Mouse (Mus musculus): ENCODE results near the gene Ifitm3. TPM values are rescaled to one million over a fixed set of nuclear protein-coding genes. Genes with fewer than 3 reads are reported as not detected.
"Not testable (repeated sequence)": the region's sequence is repeated elsewhere in the genome, so short reads cannot be mapped to it uniquely, and the experiment has no call there.

Gene Ifitm3
- total RNA-seq, 2 experiments from 2014 or later = 94.2 to 155 TPM

DNA sequence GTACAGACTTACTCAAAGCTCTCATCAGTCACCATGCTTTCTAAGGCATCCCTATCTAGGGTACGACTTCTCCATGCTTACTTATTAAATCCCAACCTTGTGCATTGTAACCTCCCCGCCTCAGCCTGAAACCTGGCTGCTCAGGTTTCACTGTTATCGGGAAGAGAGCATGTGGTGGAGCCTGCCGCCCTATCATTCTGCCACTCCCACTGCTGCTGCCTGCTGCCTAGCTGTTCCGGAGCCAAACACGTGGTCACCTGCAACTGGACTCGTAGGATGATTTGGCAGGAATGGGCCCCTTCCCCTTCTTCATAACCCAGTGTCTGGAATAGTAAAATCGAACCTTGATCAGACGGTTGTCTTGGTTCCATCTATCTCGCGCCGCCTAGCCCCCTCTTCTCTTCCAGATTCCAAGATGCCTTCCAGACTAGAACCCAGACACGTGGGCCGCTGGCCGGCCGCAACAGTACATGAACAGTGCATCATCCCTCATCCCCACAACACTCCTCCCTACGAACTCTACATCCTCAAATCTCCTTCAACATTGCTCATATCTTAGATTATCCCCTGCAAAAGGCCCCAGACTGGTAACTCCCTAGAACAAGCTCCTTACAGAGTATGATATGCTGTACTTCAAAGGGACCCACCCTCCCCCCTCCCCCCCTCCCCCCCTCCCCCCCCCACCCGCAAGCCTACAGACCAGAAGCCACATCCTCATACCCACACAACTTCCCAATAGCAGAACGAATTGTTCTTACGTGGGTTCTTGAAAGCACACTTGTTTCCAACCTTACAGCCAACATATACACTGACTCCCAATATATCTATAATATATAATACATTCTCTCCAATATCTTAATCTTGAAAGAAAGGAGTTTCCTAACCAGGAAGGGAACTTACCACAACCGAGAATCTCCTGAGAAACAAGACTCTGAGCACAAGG is 27.8 kb upstream of the Ifitm3 start:
- no peak for DNase-seq (ENCODE audit: low spot score in 2 of 2)

GRCm38 (mm10) chr7:141036624-141037023 is 26.1 kb upstream of the Ifitm3 start:
- not testable (repeated sequence) for DNase-seq (ENCODE audit: low spot score in 2 of 2)

DNA sequence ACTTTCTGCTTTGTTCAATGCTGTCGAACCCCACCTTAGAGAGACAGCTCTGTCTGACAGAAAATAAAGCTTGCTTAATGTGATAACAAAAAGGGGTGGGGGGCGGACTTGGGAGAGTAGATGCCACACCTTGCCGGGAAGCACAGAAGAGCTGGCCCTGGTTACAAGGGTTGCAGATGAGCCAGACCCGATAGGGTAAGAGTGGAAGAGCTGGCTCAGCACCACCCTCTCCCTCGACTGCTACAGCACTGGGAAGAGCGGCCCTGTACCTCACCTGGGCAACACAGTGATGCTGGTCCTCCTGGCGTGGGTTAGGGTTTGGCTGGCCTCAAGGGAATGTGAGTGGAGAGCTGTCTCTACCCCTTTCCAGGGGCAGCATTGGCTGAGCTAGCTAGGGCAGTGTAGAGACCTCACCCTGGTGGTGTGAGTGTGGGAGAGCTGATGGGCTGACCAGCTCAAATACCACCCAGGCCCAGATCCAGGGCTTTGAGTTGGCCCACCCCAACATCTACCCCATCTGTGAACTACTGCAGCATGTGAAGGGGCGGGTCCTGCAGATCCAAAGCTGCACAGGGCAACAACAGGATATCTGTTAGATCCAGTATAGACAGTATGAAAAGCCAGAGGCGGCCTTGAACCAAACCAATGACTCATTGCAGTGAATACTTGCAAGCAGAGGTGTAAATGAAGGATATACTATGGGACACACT is 22.0 kb upstream of the Ifitm3 start:
- no peak for DNase-seq (ENCODE audit: low spot score in 2 of 2)

DNA sequence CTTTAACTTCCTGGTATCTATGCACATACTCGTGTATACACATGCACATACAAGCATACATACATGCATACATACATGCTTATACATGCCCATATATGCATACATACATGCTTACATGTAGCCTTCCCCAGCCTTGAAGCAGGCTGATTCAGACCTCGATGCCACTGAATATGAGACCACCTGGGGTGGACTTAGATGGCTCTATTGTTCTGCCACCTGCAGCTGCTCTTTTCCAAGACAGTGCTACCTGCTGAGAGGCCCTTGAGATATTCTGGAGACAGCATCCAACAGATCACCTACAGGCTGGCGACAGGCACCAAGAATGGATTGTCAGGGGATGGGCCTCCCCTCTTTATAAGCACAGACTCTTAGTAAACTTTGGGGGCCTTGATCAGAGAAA is 19.8 kb upstream of the Ifitm3 start:
- DNase-seq (ENCODE audit: low spot score in 2 of 2) = no peak

DNA sequence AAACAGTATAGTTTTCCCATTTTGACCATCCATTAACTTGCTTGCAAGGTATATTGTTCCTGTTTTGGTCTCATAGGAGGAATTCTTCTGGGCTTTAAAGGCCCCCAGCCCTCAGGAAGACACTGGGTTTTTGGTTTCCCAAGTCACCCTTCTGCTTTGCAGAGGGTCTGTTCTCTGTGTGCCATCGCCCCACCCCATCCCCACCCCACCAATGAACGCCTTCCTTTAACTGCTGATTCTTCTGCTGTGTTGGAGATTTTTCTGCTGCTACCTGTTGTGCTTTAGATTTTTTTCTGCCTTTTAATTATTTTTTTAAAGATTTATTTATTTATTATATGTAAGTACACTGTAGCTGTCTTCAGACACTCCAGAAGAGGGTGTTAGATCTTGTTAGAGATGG is 18.3 kb upstream of the Ifitm3 start, which contains the start of gene Gm17387:
TSS of gene Gm17387 (plus strand) at position 301 of the 400 bp plus-strand sequence.
- no peak for DNase-seq (ENCODE audit: low spot score in 2 of 2)

- DNase-seq (ENCODE audit: low spot score in 2 of 2) = no peak
Measured at GRCm38 (mm10) chr7:141026740-141027098, 16.1 kb upstream of the Ifitm3 start.

GRCm38 (mm10) chr7:141026097-141026739 is 15.6 kb upstream of the Ifitm3 start:
- no peak for DNase-seq (ENCODE audit: low spot score in 2 of 2)

GRCm38 (mm10) chr7:141024865-141025838 is 14.6 kb upstream of the Ifitm3 start:
- no peak for DNase-seq (ENCODE audit: low spot score in 2 of 2)

GRCm38 (mm10) chr7:141021489-141022449 is 11.2 kb upstream of the Ifitm3 start:
- DNase-seq (ENCODE audit: low spot score in 2 of 2) = no peak

- DNase-seq (ENCODE audit: low spot score in 2 of 2) = no peak
Measured at GRCm38 (mm10) chr7:141019028-141019427, 8.5 kb upstream of the Ifitm3 start.

- DNase-seq (ENCODE audit: low spot score in 2 of 2) = not testable (repeated sequence)
Measured at GRCm38 (mm10) chr7:141017824-141018223, 7.3 kb upstream of the Ifitm3 start, which contains the start of gene Ifitm6. Gene Ifitm6, minus strand, starts transcription at chr7:141017924.

DNA sequence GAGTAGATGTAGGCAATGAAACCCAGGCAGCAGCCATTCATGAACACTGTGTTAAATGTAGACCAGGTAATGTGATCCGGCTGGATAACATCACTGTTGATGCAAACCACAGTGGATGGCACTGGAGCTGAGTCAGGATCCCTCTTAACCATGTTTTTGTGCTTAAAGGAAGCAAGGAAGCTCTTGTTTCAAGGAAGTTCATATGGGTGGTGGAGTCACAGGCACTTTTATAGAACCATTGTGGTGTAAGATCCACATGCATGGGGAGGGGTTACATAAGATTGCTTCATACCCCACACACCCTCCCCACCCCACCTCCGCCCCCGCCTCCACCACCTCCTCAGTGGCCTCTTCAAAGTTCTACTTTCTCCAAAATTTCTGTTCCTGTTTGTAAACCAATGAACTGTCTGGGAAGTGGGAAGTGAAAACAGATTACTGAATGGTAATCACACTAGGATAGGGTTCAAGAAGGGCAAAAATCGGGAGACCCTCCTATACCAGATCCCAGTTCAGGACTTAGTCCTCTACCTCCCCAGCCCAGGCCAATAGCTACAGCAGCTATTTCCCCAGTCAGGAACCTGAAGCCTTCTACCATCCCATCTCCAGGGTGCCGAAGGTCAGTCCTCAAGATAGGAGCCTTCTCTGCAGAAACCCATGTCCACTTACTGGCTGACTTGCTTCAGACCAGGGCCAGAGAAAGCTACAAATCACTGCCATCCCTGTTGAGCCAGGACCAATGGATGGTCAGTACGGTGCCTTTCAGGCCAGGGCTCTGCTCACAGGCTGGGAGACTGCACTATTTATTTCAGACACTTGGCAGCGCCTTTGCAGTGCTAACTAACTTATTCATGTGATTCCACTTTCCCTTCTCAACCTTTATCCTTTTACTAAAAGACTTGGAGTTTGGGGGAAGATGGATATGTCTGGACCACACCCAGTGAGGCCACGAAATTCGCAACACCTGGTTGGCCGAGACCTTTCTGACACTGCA is 6.4 kb upstream of the Ifitm3 start:
- no peak for DNase-seq (ENCODE audit: low spot score in 2 of 2)

DNA sequence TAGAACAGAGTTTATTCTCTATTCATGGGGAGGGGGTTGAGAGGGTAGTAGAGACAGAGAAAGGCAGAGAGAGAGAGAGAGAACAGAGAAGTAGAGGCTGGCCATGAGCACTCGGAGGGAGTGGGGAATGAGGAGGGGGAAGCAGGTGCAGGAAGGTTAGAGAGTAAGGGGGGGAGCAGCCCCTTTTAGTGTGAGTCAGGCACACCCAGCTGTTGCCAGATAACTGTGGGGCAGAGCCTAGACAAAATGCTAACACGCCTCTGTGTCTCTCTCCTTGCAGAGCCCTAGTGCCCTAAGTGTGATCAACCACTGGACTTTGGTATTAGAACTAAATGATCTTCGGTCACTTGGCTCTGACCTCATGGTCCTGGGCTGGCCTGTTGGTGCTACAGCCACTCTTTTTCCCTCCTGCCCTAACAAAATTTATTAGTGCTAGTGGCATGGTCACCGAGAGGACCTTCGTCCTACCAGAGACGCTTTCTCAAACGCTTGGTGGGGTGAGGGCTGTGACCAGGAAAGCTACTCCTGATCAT is 734 bp upstream of the Ifitm3 start:
- no peak for DNase-seq (ENCODE audit: low spot score in 2 of 2)

- no peak for DNase-seq (ENCODE audit: low spot score in 2 of 2)
Measured at GRCm38 (mm10) chr7:141009665-141010064, 905 bp downstream of the Ifitm3 start.

- peak; percentile 73 to 84 for DNase-seq (ENCODE audit: low spot score in 2 of 2)
Measured at GRCm38 (mm10) chr7:141008938-141009660, 1.5 kb downstream of the Ifitm3 start.

DNA sequence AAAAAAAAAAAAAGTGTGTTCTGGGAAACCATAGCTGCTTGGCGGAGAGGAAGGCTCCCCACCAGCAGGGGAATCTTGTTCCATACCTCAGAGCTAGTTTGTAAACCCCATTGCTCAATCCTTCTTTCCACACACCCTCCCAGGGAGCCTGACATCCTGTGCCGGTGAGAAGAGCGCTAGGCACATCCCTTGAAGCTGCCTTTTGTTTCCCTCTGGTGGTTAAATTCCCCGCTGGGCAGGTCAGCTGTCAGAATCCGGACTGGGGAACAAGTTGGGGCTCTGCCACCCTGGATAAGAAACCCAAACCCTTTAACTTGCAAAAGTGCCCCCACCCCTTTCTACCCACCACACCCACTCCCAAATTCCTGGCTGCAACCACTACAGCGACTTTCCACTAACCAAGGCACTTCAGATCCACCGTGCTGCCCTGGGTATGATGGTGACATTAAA is 2.2 kb downstream of the Ifitm3 start:
- DNase-seq (ENCODE audit: low spot score in 2 of 2) = peak; percentile 7 to 31

DNA sequence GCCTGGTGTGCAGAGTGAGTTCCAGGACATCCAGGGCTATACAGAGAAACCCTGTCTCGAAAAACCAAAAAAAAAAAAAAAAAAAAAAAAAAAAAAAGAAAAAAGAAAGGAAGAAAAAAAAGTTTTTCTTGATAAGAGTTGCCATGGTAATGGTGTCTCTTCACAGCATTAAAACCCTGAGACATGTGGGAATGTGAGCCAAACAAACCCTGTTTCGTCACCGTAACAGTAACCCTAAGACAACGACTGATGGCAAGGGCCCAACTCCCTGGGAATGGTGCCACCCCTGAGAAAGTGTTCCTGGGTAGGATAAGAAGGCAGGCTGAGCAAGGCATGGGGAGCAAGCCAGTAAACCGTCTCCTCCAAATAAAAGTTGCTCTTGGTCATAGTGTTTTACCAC is 3.7 kb downstream of the Ifitm3 start:
- no peak for DNase-seq (ENCODE audit: low spot score in 2 of 2)

Data from adrenal gland, adult 18-20 months (tissue).